Mouse (Mus musculus) kidney, adult 2 months (tissue): ENCODE data around the gene Tlx1. TPM values are rescaled to one million over a fixed set of nuclear protein-coding genes. Genes with fewer than 3 reads are reported as not detected.

Experiments used
- DNase-seq: peaks from one replicate; pipeline ENCODE4 v3.0.0; 2021
- H3K27ac ChIP-seq: fragments of 200-500 bp; 2 replicates; pipeline ENCODE4 v1.5.1; 2012; ENCODE audit warnings: low read depth, low read length, control low read depth, inconsistent platforms; ENCODE audit not compliant: insufficient read depth
- H3K27me3 ChIP-seq: fragments of 200-500 bp; replicated peaks from 2 replicates; pipeline ENCODE4 v1.6.1; 2012; ENCODE audit warnings: mild to moderate bottlenecking, moderate library complexity, low read length, inconsistent platforms; ENCODE audit not compliant: control insufficient read depth, insufficient read depth
- H3K36me3 ChIP-seq: fragments of 200-500 bp; 2 replicates; pipeline ENCODE4 v1.6.1; 2012; ENCODE audit warnings: mild to moderate bottlenecking, moderate library complexity, low read length, inconsistent platforms; ENCODE audit not compliant: control insufficient read depth, insufficient read depth
- H3K4me1 ChIP-seq: fragments of 200-500 bp; 2 replicates; pipeline ENCODE4 v1.6.1; 2011; ENCODE audit warnings: low read length; ENCODE audit not compliant: control insufficient read depth, insufficient read depth
- H3K4me3 ChIP-seq: fragments of 200-500 bp; 2 replicates; pipeline ENCODE4 v1.5.1; 2011; ENCODE audit warnings: mild to moderate bottlenecking, low read depth, low read length, control low read depth; ENCODE audit not compliant: insufficient read depth
- CTCF ChIP-seq: fragments of 200-500 bp; conservative IDR thresholded peaks from 2 replicates; pipeline ENCODE4 v1.5.1; 2011; ENCODE audit warnings: low read depth, mild to moderate bottlenecking, control low read depth, low read length, moderate library complexity, mixed read lengths; ENCODE audit not compliant: insufficient read depth, insufficient read length
- POLR2A ChIP-seq: fragments of 200-500 bp; IDR thresholded peaks from one replicate; pipeline ENCODE4 v1.6.1; 2011; ENCODE audit warnings: low read depth, low read length, control low read depth
- WGBS: fragments of 180-500 bp; shearing (Covaris S2); methylation state at CpG from one replicate; pipeline ENCODE4 v1.1.7; 2018; 5-methylcytosine and 5-hydroxymethylcytosine counted together
- polyA plus RNA-seq: library from polyadenylated mRNA; depleted of rRNA; stranded (reverse); fragments of >200 nt; gene quantifications from 2 replicates; pipeline ENCODE4 v1.2.3, GENCODE M21; 2012

The Tlx1 gene
- polyA plus RNA-seq, 1 experiment: not detected

- Histone ChIP-seq H3K4me1 (no peaks in the 10 kb centered on the region), H3K4me3 (no peak overlapping the region), H3K27me3 (peaks cover 14% of the 10 kb centered on the region), H3K36me3 (no peaks in the 10 kb centered on the region), H3K27ac (no peak overlapping the region)
- 5% methylated on average over 44 of the region's 44 CpGs for WGBS
- DNase-seq: no peak
- TF ChIP-seq POLR2A (no peak), CTCF (no peak)
Measured at GRCm38 (mm10) chr19:45153311-45154058, 3.0 kb downstream of the Tlx1 start.

DNA sequence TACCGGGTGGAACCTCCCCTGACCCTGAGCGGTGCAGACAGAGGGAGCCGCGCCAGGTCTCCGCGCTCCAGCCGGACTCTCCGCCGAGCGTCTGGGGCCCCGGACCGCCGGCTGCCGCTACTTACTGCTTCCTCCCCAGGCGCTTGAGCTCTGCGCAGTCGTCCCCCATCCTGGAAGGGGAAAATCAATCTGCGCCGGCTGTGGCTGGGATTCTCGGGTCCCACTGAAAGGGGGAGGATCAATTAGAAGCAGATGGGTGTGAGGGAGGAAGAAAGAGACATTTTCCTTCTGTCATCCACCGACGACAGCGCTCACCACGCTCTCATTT is 3.5 kb downstream of the Tlx1 start:
- Histone ChIP-seq H3K27me3 (peaks cover 14% of the 10 kb centered on the region), H3K4me1 (no peaks in the 10 kb centered on the region), H3K4me3 (no peak overlapping the region), H3K27ac (no peak overlapping the region), H3K36me3 (no peaks in the 10 kb centered on the region)
- WGBS: under 1% methylated on average over 23 of the region's 24 CpGs
- TF ChIP-seq CTCF (no peak), POLR2A (no peak)
- no peak for DNase-seq

DNA sequence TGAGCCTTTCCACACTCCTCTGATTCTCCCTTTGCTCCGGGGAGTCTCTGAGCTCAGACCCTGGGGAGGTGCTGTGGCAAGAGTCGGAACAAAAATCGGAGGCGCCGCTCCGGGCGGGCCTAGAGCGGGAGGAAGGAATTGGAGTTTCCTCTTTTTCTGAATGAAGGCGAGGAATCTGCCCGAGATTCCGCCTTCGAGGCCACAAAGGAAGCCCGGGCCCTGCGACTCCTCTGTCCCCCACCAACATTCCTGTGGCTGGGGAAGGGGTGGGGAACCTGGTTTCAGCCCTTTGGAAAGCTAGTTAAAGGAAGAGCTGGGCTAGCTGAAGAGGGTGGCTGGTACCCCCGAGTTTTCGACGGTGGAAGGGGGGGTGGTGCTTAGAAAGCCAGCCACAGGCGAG is 4.0 kb downstream of the Tlx1 start:
- Histone ChIP-seq H3K4me1 (no peaks in the 10 kb centered on the region), H3K27ac (no peak overlapping the region), H3K36me3 (no peaks in the 10 kb centered on the region), H3K27me3 (peaks cover 16% of the 10 kb centered on the region), H3K4me3 (no peak overlapping the region)
- 3% methylated on average over 18 of the region's 18 CpGs for WGBS
- no peak for DNase-seq
- no peak for TF ChIP-seq CTCF
- TF ChIP-seq POLR2A: no peak

DNA sequence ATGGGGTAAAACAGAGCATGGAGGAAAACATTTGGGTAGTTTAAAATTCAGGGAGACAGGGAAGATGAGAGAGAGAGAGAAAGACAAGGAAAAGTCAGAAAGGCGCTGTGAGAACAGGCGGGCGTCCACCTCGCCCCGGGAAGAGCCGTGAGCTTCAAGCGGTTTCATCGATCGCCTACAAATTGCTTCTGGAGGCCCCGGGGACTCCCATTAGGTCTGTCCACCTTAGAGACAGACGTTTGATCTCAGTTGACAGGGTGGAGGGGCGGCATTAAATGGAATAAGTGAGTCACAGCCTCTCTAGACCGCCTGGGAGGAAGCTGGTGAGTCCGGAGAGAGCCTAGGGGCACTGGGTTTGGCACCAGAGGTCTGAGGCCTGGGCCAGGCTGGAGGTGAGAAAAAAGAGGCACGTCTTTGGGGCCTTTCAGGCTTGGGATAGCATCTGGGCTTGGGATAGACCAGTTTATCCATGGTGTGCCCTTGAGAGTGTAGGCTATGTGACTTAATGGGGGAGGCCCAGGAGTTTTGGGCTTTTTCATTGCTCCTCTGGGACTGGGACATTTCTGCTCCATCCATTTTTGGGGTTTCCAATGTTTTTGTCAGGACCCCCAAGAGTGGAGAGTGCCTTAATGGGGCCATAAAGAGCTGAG is 4.8 kb downstream of the Tlx1 start:
- no peaks in the 10 kb centered on the region for H3K36me3 ChIP-seq
- TF ChIP-seq CTCF: no peak
- no peak for TF ChIP-seq POLR2A
- no peak for DNase-seq
- peaks cover 16% of the 10 kb centered on the region for H3K27me3 ChIP-seq
- H3K27ac ChIP-seq: no peak overlapping the region
- WGBS: 11% methylated on average over 15 of the region's 15 CpGs
- no peaks in the 10 kb centered on the region for H3K4me1 ChIP-seq
- no peak overlapping the region for H3K4me3 ChIP-seq

GRCm38 (mm10) chr19:45155791-45156186 is 5.3 kb downstream of the Tlx1 start:
- DNase-seq: no peak
- WGBS: 4% methylated on average over 26 of the region's 26 CpGs
- TF ChIP-seq POLR2A (no peak), CTCF (no peak)
- Histone ChIP-seq H3K27ac (no peak overlapping the region), H3K27me3 (peaks cover 15% of the 10 kb centered on the region), H3K36me3 (no peaks in the 10 kb centered on the region), H3K4me3 (no peak overlapping the region), H3K4me1 (no peaks in the 10 kb centered on the region)

GRCm38 (mm10) chr19:45156381-45156780 is 5.9 kb downstream of the Tlx1 start:
- WGBS: 5% methylated on average over 5 of the region's 5 CpGs
- H3K27me3 ChIP-seq: peaks cover 14% of the 10 kb centered on the region
- H3K36me3 ChIP-seq: no peaks in the 10 kb centered on the region

GRCm38 (mm10) chr19:45158201-45158600 is 7.7 kb downstream of the Tlx1 start:
- H3K27me3 ChIP-seq: peaks cover 14% of the 10 kb centered on the region; the same call in 1 of the 2 replicates
- DNase-seq: no peak
- no peaks in the 10 kb centered on the region for H3K4me1 ChIP-seq
- no peaks in the 10 kb centered on the region for H3K36me3 ChIP-seq
- no peak overlapping the region for H3K27ac ChIP-seq
- no peak for TF ChIP-seq POLR2A
- no peak for TF ChIP-seq CTCF
- 13% methylated on average over 4 of the region's 4 CpGs for WGBS
- H3K4me3 ChIP-seq: no peak overlapping the region

More at GRCm38 (mm10) chr19:45156381-45156780, 5.9 kb downstream of the Tlx1 start:
- H3K4me1 ChIP-seq: no peaks in the 10 kb centered on the region
- no peak overlapping the region for H3K27ac ChIP-seq
- H3K4me3 ChIP-seq: no peak overlapping the region
- DNase-seq: no peak
- TF ChIP-seq CTCF (no peak), POLR2A (no peak)
